Mouse (Mus musculus) splenic B cell, adult 2 months (primary cell): ENCODE data around the gene Hspa4.
"Not testable (repeated sequence)": the region's sequence is repeated elsewhere in the genome, so short reads cannot be mapped to it uniquely, and the experiment has no call there.

Experiments used
- DNase-seq: peaks from one replicate; pipeline ENCODE4 v3.0.0-alpha.2; 2011; ENCODE audit warnings: low read depth, low spot score
- H3K27me3 ChIP-seq: 2 replicates; pipeline ENCODE4 v1.6.1; 2012; ENCODE audit warnings: mild to moderate bottlenecking, low read length, moderate library complexity, mixed read lengths; ENCODE audit not compliant: control insufficient read depth, poor library complexity, insufficient read depth, severe bottlenecking
- H3K36me3 ChIP-seq: 2 replicates; pipeline ENCODE4 v1.6.1; 2012; ENCODE audit warnings: mild to moderate bottlenecking, low read length, moderate library complexity, mixed read lengths; ENCODE audit not compliant: control insufficient read depth, poor library complexity, insufficient read depth, severe bottlenecking

The Hspa4 gene

GRCm38 (mm10) chr11:53300330-53301166, at the start of gene Hspa4:
TSS of gene Hspa4 (minus strand) at chr11:53300457.
- no peaks in the 10 kb centered on the region for H3K36me3 ChIP-seq
- no peaks in the 10 kb centered on the region; the same call in 1 of the 2 replicates for H3K27me3 ChIP-seq
- DNase-seq: peak; percentile 100

- H3K27me3 ChIP-seq: no peaks in the 10 kb centered on the region
- no peak for DNase-seq
- H3K36me3 ChIP-seq: no peaks in the 10 kb centered on the region
These were observed 45.5 kb upstream of the Hspa4 start for GRCm38 (mm10) chr11:53345738-53346137.

- Histone ChIP-seq H3K36me3 (no peaks in the 10 kb centered on the region), H3K27me3 (no peaks in the 10 kb centered on the region)
- peak; percentile 13 for DNase-seq
These were observed 45.1 kb upstream of the Hspa4 start for GRCm38 (mm10) chr11:53345328-53345727.

- no peaks in the 10 kb centered on the region for H3K36me3 ChIP-seq
- H3K27me3 ChIP-seq: no peaks in the 10 kb centered on the region
- peak; percentile 76 for DNase-seq
These were observed 42.5 kb upstream of the Hspa4 start for GRCm38 (mm10) chr11:53342711-53343110.

GRCm38 (mm10) chr11:53341019-53341418, 40.8 kb upstream of the Hspa4 start:
- H3K27me3 ChIP-seq, H3K36me3 ChIP-seq, DNase-seq: not testable (repeated sequence)

- no peaks in the 10 kb centered on the region for H3K36me3 ChIP-seq
- H3K27me3 ChIP-seq: no peaks in the 10 kb centered on the region
- no peak for DNase-seq
These were observed 37.4 kb upstream of the Hspa4 start for GRCm38 (mm10) chr11:53337684-53338083.

GRCm38 (mm10) chr11:53336924-53337323, 36.7 kb upstream of the Hspa4 start:
- Histone ChIP-seq H3K27me3 (no peaks in the 10 kb centered on the region), H3K36me3 (no peaks in the 10 kb centered on the region)
- no peak for DNase-seq

GRCm38 (mm10) chr11:53336182-53336571, 35.9 kb upstream of the Hspa4 start:
- no peak for DNase-seq

GRCm38 (mm10) chr11:53335505-53336181, 35.4 kb upstream of the Hspa4 start:
- no peaks in the 10 kb centered on the region for H3K27me3 ChIP-seq
- DNase-seq: no peak
- H3K36me3 ChIP-seq: peaks cover 3% of the 10 kb centered on the region; the same call in 1 of the 2 replicates

More at GRCm38 (mm10) chr11:53336182-53336571, 35.9 kb upstream of the Hspa4 start:
- H3K36me3 ChIP-seq: 0 out of 2 replicates have a peak, but pooled peaks cover under 1% of the 10 kb centered on the region
- H3K27me3 ChIP-seq: no peaks in the 10 kb centered on the region

GRCm38 (mm10) chr11:53332076-53332680, 31.9 kb upstream of the Hspa4 start:
- Histone ChIP-seq H3K27me3 (no peaks in the 10 kb centered on the region), H3K36me3 (peaks cover 11% of the 10 kb centered on the region)
- peak; percentile 51 for DNase-seq

- Histone ChIP-seq H3K27me3 (no peaks in the 10 kb centered on the region), H3K36me3 (peaks cover 11% of the 10 kb centered on the region)
- no peak for DNase-seq
These were observed 30.9 kb upstream of the Hspa4 start for GRCm38 (mm10) chr11:53331121-53331520.

GRCm38 (mm10) chr11:53330325-53330724, 30.1 kb upstream of the Hspa4 start:
- Histone ChIP-seq H3K27me3 (no peaks in the 10 kb centered on the region), H3K36me3 (peaks cover 11% of the 10 kb centered on the region)
- DNase-seq: no peak

GRCm38 (mm10) chr11:53324512-53324968, 24.3 kb upstream of the Hspa4 start, which contains the start of gene Zcchc10:
TSS of gene Zcchc10 (plus strand) at chr11:53324679.
- Histone ChIP-seq H3K27me3 (no peaks in the 10 kb centered on the region), H3K36me3 (peaks cover 8% of the 10 kb centered on the region)
- peak; percentile 89 for DNase-seq

GRCm38 (mm10) chr11:53319867-53320266, 19.6 kb upstream of the Hspa4 start:
- not testable (repeated sequence) for H3K27me3 ChIP-seq, H3K36me3 ChIP-seq, DNase-seq

GRCm38 (mm10) chr11:53318568-53318967, 18.3 kb upstream of the Hspa4 start:
- not testable (repeated sequence) for H3K36me3 ChIP-seq, H3K27me3 ChIP-seq, DNase-seq
